Mouse (Mus musculus): Measurements from ENCODE around the gene Bud31. TPM values are rescaled to one million over a fixed set of nuclear protein-coding genes. Genes with fewer than 3 reads are reported as not detected.
"Not testable (repeated sequence)": the region's sequence is repeated elsewhere in the genome, so short reads cannot be mapped to it uniquely, and the experiment has no call there.

The Bud31 gene
- total RNA-seq, 2 experiments from 2014 or later = 66.7 to 71.9 TPM

DNA sequence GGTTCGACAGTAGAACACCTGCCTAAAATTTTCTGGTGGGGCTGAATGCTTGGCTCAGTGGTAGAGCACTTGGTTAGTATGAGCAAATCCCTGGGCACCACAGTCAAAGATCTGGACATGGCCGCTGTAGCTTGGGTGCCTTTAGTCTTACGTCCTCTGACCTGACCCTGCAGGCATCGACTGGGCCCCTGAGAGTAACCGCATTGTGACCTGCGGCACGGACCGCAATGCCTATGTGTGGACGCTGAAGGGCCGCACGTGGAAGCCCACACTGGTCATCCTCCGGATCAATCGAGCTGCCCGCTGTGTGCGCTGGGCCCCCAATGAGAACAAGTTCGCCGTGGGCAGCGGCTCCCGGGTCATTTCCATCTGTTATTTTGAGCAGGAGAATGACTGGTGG lies 16.8 kb upstream of the Bud31 start:
- no peak for DNase-seq (ENCODE audit: low spot score in 2 of 2)

GRCm38 (mm10) chr5:145126580-145126979 lies 13.6 kb upstream of the Bud31 start:
- no peak for DNase-seq (ENCODE audit: low spot score in 2 of 2)

- no peak for DNase-seq (ENCODE audit: low spot score in 2 of 2)
Measured at GRCm38 (mm10) chr5:145129124-145129523, 11.0 kb upstream of the Bud31 start.

GRCm38 (mm10) chr5:145129773-145130172 lies 10.4 kb upstream of the Bud31 start:
- DNase-seq (ENCODE audit: low spot score in 2 of 2) = not testable (repeated sequence)

DNA sequence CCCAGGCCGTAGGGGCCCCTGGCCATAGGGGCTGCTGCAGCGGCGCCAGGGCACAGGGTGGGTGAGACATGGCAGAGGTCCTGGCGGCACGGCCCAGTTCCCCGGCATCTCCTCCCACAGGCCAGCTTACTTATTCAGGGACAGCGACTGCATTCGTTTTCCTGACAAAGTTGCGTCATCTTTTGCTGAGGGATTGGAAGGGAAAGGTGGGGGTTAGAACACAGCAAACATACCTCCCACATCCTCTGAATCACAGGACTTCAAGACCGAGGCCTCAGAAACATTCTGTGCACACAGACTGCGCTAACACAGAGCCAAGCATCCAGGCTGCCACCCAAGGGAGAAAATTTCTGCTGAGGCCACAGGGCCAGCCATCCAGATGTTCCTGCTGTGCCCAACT lies 10.0 kb upstream of the Bud31 start:
- peak; percentile 70 to 82 for DNase-seq (ENCODE audit: low spot score in 2 of 2)

GRCm38 (mm10) chr5:145130995-145131394 lies 9.2 kb upstream of the Bud31 start:
- DNase-seq (ENCODE audit: low spot score in 2 of 2) = no peak

- not testable (repeated sequence) for DNase-seq (ENCODE audit: low spot score in 2 of 2)
Measured at GRCm38 (mm10) chr5:145133275-145133674, 6.9 kb upstream of the Bud31 start.

DNA sequence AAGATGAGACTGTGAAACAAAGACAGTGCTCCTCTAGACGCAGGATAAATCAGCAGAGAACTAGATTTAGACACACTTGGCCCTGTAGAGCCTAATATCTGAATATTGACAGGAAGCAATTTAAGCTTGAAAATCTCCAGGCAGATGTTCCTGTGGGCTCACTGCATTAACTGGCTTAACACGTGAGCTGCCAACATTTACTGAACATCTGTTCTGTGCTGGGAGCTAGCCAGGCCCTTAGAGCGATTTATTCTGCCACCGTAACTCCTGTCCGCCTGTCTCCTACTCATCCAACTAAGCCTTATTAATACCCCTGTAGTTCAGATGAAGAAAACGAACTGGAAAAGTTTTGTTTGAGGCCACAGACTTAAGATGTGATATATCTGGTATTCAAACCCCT lies 1.3 kb upstream of the Bud31 start:
- no peak for DNase-seq (ENCODE audit: low spot score in 2 of 2)

DNA sequence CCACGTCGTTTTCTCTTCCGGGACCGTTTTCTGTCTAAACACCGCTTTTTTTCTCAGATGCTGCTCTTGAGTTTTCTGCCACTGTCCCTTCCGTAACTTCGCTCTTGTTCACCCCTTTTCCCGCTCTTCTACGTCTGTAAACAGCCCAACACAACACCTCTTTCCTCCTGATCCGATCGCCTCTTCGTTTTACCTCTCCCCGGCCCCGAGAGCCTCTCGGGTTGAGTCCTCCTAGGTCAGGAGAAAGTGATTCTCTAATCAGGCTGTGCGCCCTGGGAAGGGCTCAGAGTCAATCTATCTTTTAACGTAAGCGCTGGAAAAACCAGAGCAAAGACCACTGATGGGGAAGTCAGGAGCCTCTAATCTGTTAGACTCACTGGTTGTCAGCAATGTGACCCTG lies 449 bp downstream of the Bud31 start:
- no peak for DNase-seq (ENCODE audit: low spot score in 2 of 2)

- DNase-seq (ENCODE audit: low spot score in 2 of 2) = no peak
Measured at GRCm38 (mm10) chr5:145147748-145148147, 7.6 kb downstream of the Bud31 start.

- no peak for DNase-seq (ENCODE audit: low spot score in 2 of 2)
Measured at GRCm38 (mm10) chr5:145149294-145149693, 9.1 kb downstream of the Bud31 start.

- no peak for DNase-seq (ENCODE audit: low spot score in 2 of 2)
Measured at GRCm38 (mm10) chr5:145152690-145153089, 12.5 kb downstream of the Bud31 start.

- no peak for DNase-seq (ENCODE audit: low spot score in 2 of 2)
Measured at GRCm38 (mm10) chr5:145161361-145161760, 21.2 kb downstream of the Bud31 start.

- peak in 1 of 2 experiments; percentile 30 for DNase-seq (ENCODE audit: low spot score in 2 of 2)
Measured at GRCm38 (mm10) chr5:145164710-145165109, 24.5 kb downstream of the Bud31 start.

GRCm38 (mm10) chr5:145165184-145165583 lies 25.0 kb downstream of the Bud31 start:
- DNase-seq (ENCODE audit: low spot score in 2 of 2) = no peak

GRCm38 (mm10) chr5:145166536-145167305 lies 26.6 kb downstream of the Bud31 start, which contains the start of the genes Ptcd1 and Cpsf4:
Ptcd1 (minus strand) TSS chr5:145167108.
Cpsf4 (plus strand) TSS chr5:145167213.
- DNase-seq (ENCODE audit: low spot score in 2 of 2) = peak; percentile 98 to 100

- no peak for DNase-seq (ENCODE audit: low spot score in 2 of 2)
Measured at GRCm38 (mm10) chr5:145167306-145167661, 27.1 kb downstream of the Bud31 start.

DNA sequence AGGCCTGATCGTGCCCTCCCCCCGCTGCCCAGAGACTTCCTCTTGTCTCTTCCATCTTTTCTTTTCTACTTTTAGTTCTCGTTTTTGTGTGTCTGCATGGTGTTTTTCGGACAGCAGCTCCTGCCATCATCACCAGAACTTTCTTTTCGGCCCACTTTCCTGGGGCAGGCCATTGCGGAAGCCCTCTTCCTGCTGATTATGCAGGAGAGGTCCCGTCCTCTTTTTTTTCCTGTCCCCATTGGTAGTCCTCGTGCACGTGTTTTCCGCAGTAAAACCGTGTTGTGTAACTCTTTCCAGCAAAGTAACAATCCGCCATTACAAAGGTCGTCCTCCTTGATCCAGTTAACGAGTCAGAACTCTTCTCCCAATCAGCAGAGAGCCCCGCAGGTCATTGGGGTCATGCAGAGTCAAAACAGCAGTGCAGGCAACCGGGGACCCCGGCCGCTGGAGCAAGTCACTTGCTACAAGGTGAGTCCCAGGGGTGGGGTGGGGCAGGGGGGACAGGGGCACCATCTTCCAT lies 38.4 kb downstream of the Bud31 start:
- DNase-seq (ENCODE audit: low spot score in 2 of 2) = no peak

DNA sequence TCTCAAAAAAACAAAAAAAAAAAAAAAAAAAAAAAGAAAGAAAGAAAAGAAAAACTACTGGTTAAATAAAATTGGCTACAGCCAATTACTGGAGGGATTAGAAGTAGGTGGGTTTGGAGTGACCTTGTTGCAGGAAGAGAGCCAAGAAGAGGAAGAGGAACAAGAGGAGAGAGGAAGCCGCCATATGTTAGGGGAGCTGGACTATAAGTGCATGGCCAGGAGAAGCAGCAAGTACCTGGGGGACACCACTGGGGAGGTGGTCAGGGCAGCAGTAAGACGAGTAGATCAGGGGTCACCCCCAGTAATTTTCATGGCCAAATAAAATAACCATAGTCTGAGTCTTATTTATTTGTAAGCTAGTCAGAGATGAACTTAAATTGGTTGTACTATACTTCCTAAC lies 45.1 kb downstream of the Bud31 start:
- DNase-seq (ENCODE audit: low spot score in 2 of 2) = no peak

GRCm38 (mm10) chr5:145189416-145189815 lies 49.3 kb downstream of the Bud31 start:
- no peak for DNase-seq (ENCODE audit: low spot score in 2 of 2)

GRCm38 (mm10) chr5:145190373-145190772 lies 50.2 kb downstream of the Bud31 start:
- DNase-seq (ENCODE audit: low spot score in 2 of 2) = no peak

DNA sequence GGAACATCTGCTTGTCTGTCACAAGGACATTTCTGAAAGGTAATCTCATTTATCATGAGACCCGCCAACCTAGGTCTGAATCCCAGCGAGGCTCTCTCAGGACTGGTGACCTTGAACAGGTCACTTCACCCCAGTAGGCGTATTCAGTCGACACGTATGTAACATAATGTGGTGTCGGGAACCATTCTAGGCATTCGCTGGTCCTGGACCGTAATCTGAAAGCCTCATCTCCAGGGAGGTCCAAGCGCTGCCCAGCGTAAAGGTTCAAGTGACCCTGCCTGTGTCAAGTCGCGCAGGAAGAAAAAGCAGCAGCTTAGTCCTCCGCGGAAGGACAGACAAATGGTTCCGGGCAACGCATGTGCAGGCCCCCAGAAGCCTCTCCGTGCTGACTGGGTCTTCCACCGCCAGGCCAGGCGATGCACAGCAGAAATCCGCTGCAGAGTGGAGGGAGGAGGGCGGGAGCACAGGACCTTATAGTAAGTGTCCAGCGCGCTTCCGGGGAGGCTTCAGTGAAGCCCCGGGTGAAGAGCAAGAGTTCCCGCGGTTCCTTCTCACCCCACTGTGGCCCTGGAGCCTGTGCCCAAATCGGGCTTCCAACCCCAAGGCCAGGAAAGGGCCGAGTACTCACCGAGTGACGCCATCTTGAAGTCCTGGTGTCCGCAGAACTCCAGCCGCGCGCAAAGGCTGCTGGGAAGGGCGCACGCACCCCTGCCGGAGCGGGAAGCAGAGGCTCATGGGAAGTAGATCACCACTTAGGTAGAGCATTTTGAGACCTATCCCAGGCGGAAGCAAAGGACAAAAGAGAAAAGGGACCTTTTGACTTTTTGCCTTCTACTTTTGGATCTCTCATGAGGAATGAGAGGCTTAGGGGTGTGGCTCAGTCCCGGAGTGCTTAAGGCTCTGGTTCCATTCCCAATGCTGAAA lies 51.0 kb downstream of the Bud31 start:
- DNase-seq (ENCODE audit: low spot score in 2 of 2) = peak; percentile 87 to 95
